Mouse (Mus musculus): ENCODE measurements around the gene Ttc41. TPM values are rescaled to one million over a fixed set of nuclear protein-coding genes. Genes with fewer than 3 reads are reported as not detected.

The Ttc41 gene
- total and polyA plus RNA-seq, 3 experiments: 0.10 to 6.5 (median 1.9) TPM

GRCm38 (mm10) chr10:86771701-86772100 is 66.1 kb downstream of the Ttc41 start:
- ATAC-seq (ENCODE audit: extremely low read depth, insufficient number of reproducible peaks, low FRiP score, poor library complexity, severe bottlenecking): no peak
- H3K36me3 ChIP-seq (replicated peaks): no peaks in the 10 kb centered on the region
- peaks cover 25% of the 10 kb centered on the region for H3K4me1 ChIP-seq (ENCODE audit: insufficient read depth, low read depth, low read length)
- no peak for DNase-seq (ENCODE audit: low spot score)
- H3K9me3 ChIP-seq (replicated peaks): no peaks in the 10 kb centered on the region
- H3K27me3 ChIP-seq (ENCODE audit: insufficient read depth, low read length): 0 out of 2 replicates have a peak, but pooled peaks cover 5% of the 10 kb centered on the region
- H3K4me3 ChIP-seq (ENCODE audit: low read depth, low read length): no peak overlapping the region
- TF ChIP-seq GATA1 (IDR thresholded peaks at IDR 0.05; ENCODE audit: borderline replicate concordance, low read length): no peak

GRCm38 (mm10) chr10:86772231-86772631 is 66.6 kb downstream of the Ttc41 start:
- Histone ChIP-seq H3K9me3 (replicated peaks) (no peaks in the 10 kb centered on the region), H3K4me3 (ENCODE audit: low read depth, low read length) (no peak overlapping the region), H3K36me3 (replicated peaks) (no peaks in the 10 kb centered on the region), H3K27me3 (ENCODE audit: insufficient read depth, low read length) (0 out of 2 replicates have a peak, but pooled peaks cover 5% of the 10 kb centered on the region), H3K4me1 (ENCODE audit: insufficient read depth, low read depth, low read length) (peaks cover 25% of the 10 kb centered on the region)
- DNase-seq (ENCODE audit: low spot score) (no peak), ATAC-seq (ENCODE audit: extremely low read depth, insufficient number of reproducible peaks, low FRiP score, poor library complexity, severe bottlenecking) (peak; percentile 57)
- TF ChIP-seq POLR2AphosphoS5 (IDR thresholded peaks at IDR 0.05; ENCODE audit: insufficient replicate concordance, low read depth, low read length) (no peak), GATA1 (IDR thresholded peaks at IDR 0.05; ENCODE audit: borderline replicate concordance, low read length) (no peak), GATA2 (IDR thresholded peaks at IDR 0.05; ENCODE audit: borderline replicate concordance, low read depth, low read length) (no peak)

- Histone ChIP-seq H3K4me1 (ENCODE audit: insufficient read depth, low read depth, low read length) (peaks cover 36% of the 10 kb centered on the region), H3K4me3 (ENCODE audit: low read depth, low read length) (no peak overlapping the region), H3K9me3 (replicated peaks) (no peaks in the 10 kb centered on the region), H3K27me3 (ENCODE audit: insufficient read depth, low read length) (0 out of 2 replicates have a peak, but pooled peaks cover 2% of the 10 kb centered on the region), H3K36me3 (replicated peaks) (no peaks in the 10 kb centered on the region)
- no peak for ATAC-seq (ENCODE audit: extremely low read depth, insufficient number of reproducible peaks, low FRiP score, poor library complexity, severe bottlenecking)
- no peak for DNase-seq (ENCODE audit: low spot score)
- no peak for TF ChIP-seq CTCF (IDR thresholded peaks at IDR 0.05; ENCODE audit: low read depth, low read length)
- TF ChIP-seq TAL1 (conservative IDR thresholded peaks at IDR 0.05; ENCODE audit: low read depth, low read length): 0 out of 2 replicates have a peak, but pooled peaks have one; percentile 16
- no peak for TF ChIP-seq POLR2AphosphoS5 (IDR thresholded peaks at IDR 0.05; ENCODE audit: insufficient replicate concordance, low read depth, low read length)
- no peak for TF ChIP-seq GATA2 (IDR thresholded peaks at IDR 0.05; ENCODE audit: borderline replicate concordance, low read depth, low read length)
Observed at GRCm38 (mm10) chr10:86773360-86773759, 67.7 kb downstream of the Ttc41 start.

- TF ChIP-seq CTCF (IDR thresholded peaks at IDR 0.05; ENCODE audit: low read depth, low read length): no peak
- no peak for TF ChIP-seq TAL1 (conservative IDR thresholded peaks at IDR 0.05; ENCODE audit: low read depth, low read length)
- TF ChIP-seq GATA1 (IDR thresholded peaks at IDR 0.05; ENCODE audit: borderline replicate concordance, low read length): no peak
- no peaks in the 10 kb centered on the region for H3K36me3 ChIP-seq (replicated peaks)
- DNase-seq (ENCODE audit: low spot score) (no peak), ATAC-seq (ENCODE audit: extremely low read depth, insufficient number of reproducible peaks, low FRiP score, poor library complexity, severe bottlenecking) (no peak)
- no peak overlapping the region for H3K4me3 ChIP-seq (ENCODE audit: low read depth, low read length)
- H3K4me1 ChIP-seq (ENCODE audit: insufficient read depth, low read depth, low read length): peaks cover 54% of the 10 kb centered on the region
- no peaks in the 10 kb centered on the region for H3K27me3 ChIP-seq (ENCODE audit: insufficient read depth, low read length)
- H3K9me3 ChIP-seq (replicated peaks): no peaks in the 10 kb centered on the region
Observed at GRCm38 (mm10) chr10:86776281-86776680, 70.7 kb downstream of the Ttc41 start.

GRCm38 (mm10) chr10:86777614-86778319 is 72.2 kb downstream of the Ttc41 start:
- no peak for ATAC-seq (ENCODE audit: extremely low read depth, insufficient number of reproducible peaks, low FRiP score, poor library complexity, severe bottlenecking)
- no peak for DNase-seq (ENCODE audit: low spot score)
- no peak for TF ChIP-seq GATA2 (IDR thresholded peaks at IDR 0.05; ENCODE audit: borderline replicate concordance, low read depth, low read length)
- TF ChIP-seq TAL1 (conservative IDR thresholded peaks at IDR 0.05; ENCODE audit: low read depth, low read length): no peak
- TF ChIP-seq CTCF (IDR thresholded peaks at IDR 0.05; ENCODE audit: low read depth, low read length): no peak
- TF ChIP-seq GATA1 (IDR thresholded peaks at IDR 0.05; ENCODE audit: borderline replicate concordance, low read length): no peak
- TF ChIP-seq POLR2AphosphoS5 (IDR thresholded peaks at IDR 0.05; ENCODE audit: insufficient replicate concordance, low read depth, low read length): no peak

GRCm38 (mm10) chr10:86778398-86779116 is 72.9 kb downstream of the Ttc41 start, which contains the start of gene Nt5dc3:
Gene Nt5dc3 (plus strand): TSS chr10:86779005.
- peak within 1 kb of the TSS; percentile 92 for H3K4me3 ChIP-seq (ENCODE audit: low read depth, low read length)
- H3K4me1 ChIP-seq (ENCODE audit: insufficient read depth, low read depth, low read length): peaks cover 53% of the 10 kb centered on the region
- DNase-seq (ENCODE audit: low spot score) (peak; percentile 85), ATAC-seq (ENCODE audit: extremely low read depth, insufficient number of reproducible peaks, low FRiP score, poor library complexity, severe bottlenecking) (peak; percentile 86)
- TF ChIP-seq GATA1 (IDR thresholded peaks at IDR 0.05; ENCODE audit: borderline replicate concordance, low read length) (no peak), CTCF (IDR thresholded peaks at IDR 0.05; ENCODE audit: low read depth, low read length) (no peak), POLR2AphosphoS5 (IDR thresholded peaks at IDR 0.05; ENCODE audit: insufficient replicate concordance, low read depth, low read length) (no peak), GATA2 (IDR thresholded peaks at IDR 0.05; ENCODE audit: borderline replicate concordance, low read depth, low read length) (no peak), TAL1 (conservative IDR thresholded peaks at IDR 0.05; ENCODE audit: low read depth, low read length) (no peak)
- H3K27me3 ChIP-seq (ENCODE audit: insufficient read depth, low read length): no peaks in the 10 kb centered on the region
- H3K36me3 ChIP-seq (replicated peaks): peaks cover 10% of the 10 kb centered on the region
- H3K9me3 ChIP-seq (replicated peaks): no peaks in the 10 kb centered on the region

More at GRCm38 (mm10) chr10:86777614-86778319, 72.2 kb downstream of the Ttc41 start:
- no peaks in the 10 kb centered on the region for H3K9me3 ChIP-seq (replicated peaks)
- peak overlapping the region; percentile 92 for H3K4me3 ChIP-seq (ENCODE audit: low read depth, low read length)
- H3K27me3 ChIP-seq (ENCODE audit: insufficient read depth, low read length): no peaks in the 10 kb centered on the region
- H3K36me3 ChIP-seq (replicated peaks): peaks cover 7% of the 10 kb centered on the region
- peaks cover 56% of the 10 kb centered on the region for H3K4me1 ChIP-seq (ENCODE audit: insufficient read depth, low read depth, low read length)
